Mouse (Mus musculus) adrenal gland, adult 8-10 months (tissue): Measurements from ENCODE around the gene Iah1. TPM values are rescaled to one million over a fixed set of nuclear protein-coding genes. Genes with fewer than 3 reads are reported as not detected.

ENCODE experiments used
- DNase-seq: peaks from one replicate; pipeline ENCODE4 v3.0.0; 2022
- total RNA-seq, 4 experiments: library from RNA; stranded (reverse); gene quantifications; 2 replicates each; pipeline ENCODE4 v1.2.4; 2022

Iah1 gene
- total RNA-seq, 4 experiments from 2014 or later = 53.0 to 61.9 (median 56.4) TPM

DNA sequence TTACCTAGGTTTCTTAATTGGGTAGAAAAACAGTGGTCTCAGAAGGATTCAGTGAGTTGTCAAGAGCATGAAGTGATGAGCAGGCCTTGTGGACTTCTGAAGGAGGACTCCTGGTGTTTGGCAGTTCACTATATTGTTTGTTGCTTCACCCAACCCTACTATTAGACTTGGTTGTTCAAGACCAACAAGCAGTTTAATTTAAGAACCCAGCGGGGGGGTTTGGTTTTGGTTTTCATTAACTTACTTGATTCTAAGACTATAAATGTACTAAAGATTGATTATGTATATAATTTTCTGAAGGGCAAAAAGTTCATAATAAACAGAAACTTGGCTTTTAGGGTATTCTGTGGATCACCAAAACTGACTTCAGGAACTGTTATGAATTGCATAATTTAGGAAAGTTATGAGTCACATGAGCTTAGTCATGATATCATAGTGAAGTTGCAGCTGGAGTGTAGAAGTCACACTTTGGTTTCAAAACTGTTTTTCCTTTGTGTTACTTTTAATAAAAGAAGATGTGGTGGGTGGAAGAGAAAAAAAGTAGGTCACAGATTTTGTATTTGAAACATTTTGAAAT lies 53.9 kb downstream of the Iah1 start:
- no peak for DNase-seq

DNA sequence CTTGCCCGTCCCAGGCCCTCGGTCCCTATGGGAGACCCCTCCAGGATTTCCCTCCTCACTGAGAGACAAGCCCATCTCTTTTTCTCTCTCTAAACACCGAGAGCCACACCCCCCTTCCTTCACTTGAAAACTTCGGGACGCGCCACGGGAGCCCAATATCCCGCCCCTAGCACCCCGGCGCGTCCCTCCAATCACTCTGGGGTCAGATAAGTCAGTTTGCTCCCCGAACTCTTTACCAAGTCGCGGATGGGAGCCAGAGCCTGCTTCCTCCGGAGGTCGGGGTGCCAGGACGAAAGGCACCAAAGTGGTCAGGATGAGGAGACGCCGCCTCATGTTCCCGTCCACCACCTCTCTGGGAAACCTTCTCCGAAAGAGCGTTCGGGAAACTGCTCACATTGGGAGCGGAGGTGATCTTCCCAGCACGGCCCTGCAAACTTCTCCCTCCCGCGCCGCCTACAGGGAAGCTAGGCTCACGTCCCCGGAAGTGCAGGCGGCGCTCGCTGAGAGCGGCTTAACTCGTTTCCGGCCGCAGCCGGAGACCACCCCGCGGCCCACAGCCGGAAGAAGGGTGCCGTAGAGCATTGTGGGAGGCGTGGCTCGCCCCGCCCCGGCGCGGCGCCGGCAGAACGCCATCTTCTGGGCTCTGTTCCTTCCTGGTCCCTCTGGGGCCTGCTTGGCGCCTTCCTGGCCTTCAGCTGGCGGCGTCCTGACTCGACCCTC lies 57.1 kb downstream of the Iah1 start, which contains the start of gene Adam17:
Gene Adam17, minus strand, starts transcription at position 533 of the 720 bp plus-strand sequence.
- peak; percentile 95 for DNase-seq

Other genes with a start within 250 kb of the Iah1 start
- gene Cpsf3, start 31.0 kb upstream of the Iah1 start, total RNA-seq = 10 to 100 TPM; 65.3 to 78.3 (median 69.5) TPM
- gene Itgb1bp1, start 30.1 kb upstream of the Iah1 start, total RNA-seq = 100 to 1,000 TPM in 1 of 4 experiments, 10 to 100 TPM in 3; 74.6 to 123 (median 85.2) TPM
- 10 to 100 TPM; 33.8 to 47.2 (median 38.1) TPM for gene Adam17, start 57.2 kb downstream of the Iah1 start, total RNA-seq
- gene Ywhaq, start 101.2 kb downstream of the Iah1 start, total RNA-seq = 100 to 1,000 TPM; 274 to 364 (median 289) TPM